Mouse (Mus musculus) liver, adult 2 months (tissue): ENCODE results near the gene Lmntd1.

Source experiments
- CTCF ChIP-seq: fragments of 200-500 bp; IDR thresholded peaks from 2 replicates; pipeline ENCODE4 v1.5.1; 2011; ENCODE audit warnings: low read depth, low read length, control low read depth
- POLR2A ChIP-seq: fragments of 200-500 bp; IDR thresholded peaks from 2 replicates; pipeline ENCODE4 v1.6.1; 2011; ENCODE audit warnings: low read length, control low read depth; ENCODE audit not compliant: insufficient read depth; ENCODE audit errors: extremely low read depth

DNA sequence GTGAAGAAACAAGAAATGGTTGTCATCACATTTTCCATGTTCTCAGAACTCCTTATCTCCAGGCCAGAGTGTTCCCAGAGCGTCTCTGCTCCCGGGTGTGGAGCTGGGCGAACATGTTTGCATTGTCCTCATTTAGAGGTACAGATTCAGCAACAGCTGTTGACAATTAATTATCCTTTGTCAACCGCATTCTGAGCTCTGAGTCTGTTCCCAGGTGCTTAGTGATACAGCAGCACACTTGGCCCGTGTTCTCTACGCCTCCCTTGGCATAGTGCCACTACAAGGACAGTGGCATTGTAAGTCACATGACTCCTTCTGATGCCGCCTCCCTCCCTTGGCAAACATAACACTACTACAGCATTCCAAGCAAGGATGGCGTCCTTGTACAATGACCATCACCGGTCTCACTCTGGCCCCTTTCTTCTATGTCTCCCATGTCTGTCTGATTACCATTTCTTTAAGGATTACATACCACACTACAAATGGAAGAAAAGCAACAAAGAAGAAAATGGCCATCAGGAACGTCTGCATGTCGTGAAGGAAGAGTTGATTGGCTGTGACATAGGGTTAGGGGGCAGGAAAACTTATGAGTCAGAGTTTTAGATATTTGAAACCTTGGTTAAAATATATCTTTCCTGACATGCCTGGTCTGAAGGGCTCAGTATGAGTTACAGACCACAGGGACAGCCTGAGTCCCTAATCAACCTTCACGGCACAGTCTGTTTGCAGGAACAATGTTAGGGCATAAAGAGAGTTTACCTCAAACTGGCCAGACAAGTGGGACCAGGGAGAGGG, 231.3 kb downstream of the Lmntd1 start:
- no peak for TF ChIP-seq POLR2A
- TF ChIP-seq CTCF, result no peak
